Mouse (Mus musculus) forebrain, postnatal 0 days (tissue): ENCODE measurements around the gene Taok3. TPM values are rescaled to one million over a fixed set of nuclear protein-coding genes. Genes with fewer than 3 reads are reported as not detected.

Experiments used
- ATAC-seq: fragments of 200-750 bp; cut with Nextera tagmentation; 2 replicates; pipeline ENCODE4 v1.8.0; 2017; ENCODE audit warnings: mild to moderate bottlenecking, moderate library complexity
- DNase-seq: peaks from one replicate; pipeline ENCODE4 v3.0.0-alpha.2; 2015
- H3K27ac ChIP-seq: fragments of 300-500 bp; sonication (generic); 2 replicates; pipeline ENCODE4 v1.5.1; 2014; ENCODE audit warnings: low read depth, mild to moderate bottlenecking, antibody characterized with exemption, low read length, moderate library complexity, mixed read lengths
- H3K27me3 ChIP-seq: fragments of 300-500 bp; sonication (generic); 2 replicates; pipeline ENCODE4 v1.6.1; 2014; ENCODE audit warnings: mild to moderate bottlenecking, low read length, mixed read lengths; ENCODE audit not compliant: insufficient read depth
- H3K36me3 ChIP-seq: fragments of 300-500 bp; sonication (generic); 2 replicates; pipeline ENCODE4 v1.6.1; 2014; ENCODE audit warnings: mild to moderate bottlenecking, moderate library complexity; ENCODE audit not compliant: insufficient read depth
- H3K4me1 ChIP-seq: fragments of 300-500 bp; sonication (generic); 2 replicates; pipeline ENCODE4 v1.6.1; 2014; ENCODE audit warnings: antibody characterized with exemption; ENCODE audit not compliant: insufficient read depth
- H3K4me2 ChIP-seq: fragments of 300-500 bp; sonication (generic); 2 replicates; pipeline ENCODE4 v1.6.1; 2014; ENCODE audit warnings: low read depth, mild to moderate bottlenecking, moderate library complexity
- H3K4me3 ChIP-seq: fragments of 300-500 bp; sonication (generic); 2 replicates; pipeline ENCODE4 v1.5.1; 2014; ENCODE audit warnings: low read depth, low read length, mixed read lengths
- H3K9ac ChIP-seq: fragments of 300-500 bp; sonication (generic); 2 replicates; pipeline ENCODE4 v1.6.1; 2014; ENCODE audit warnings: mild to moderate bottlenecking
- H3K9me3 ChIP-seq: fragments of 300-500 bp; sonication (generic); 2 replicates; pipeline ENCODE4 v1.6.1; 2016; ENCODE audit warnings: low read length
- CTCF ChIP-seq: sonication (generic); IDR thresholded peaks from 2 replicates; pipeline ENCODE4 v1.5.1; 2016; ENCODE audit warnings: antibody characterized with exemption, control low read depth, low read depth
- WGBS: fragments of 180-500 bp; shearing (Covaris S2); extraction: QIAGEN DNeasy Blood & Tissue Kit; methylation state at CpG from one replicate; pipeline ENCODE4 v1.1.7; 2014; 5-methylcytosine and 5-hydroxymethylcytosine counted together
- polyA plus RNA-seq: library from polyadenylated mRNA; unstranded; fragments of >200 nt; fragmentation: Nextera tagmentation; extraction: Ambion mirVana; gene quantifications from 2 replicates; pipeline ENCODE4 v1.2.1, GENCODE M21; 2015
- total RNA-seq: library from RNA; depleted of rRNA; stranded (reverse); fragments of >200 nt; gene quantifications from 2 replicates; pipeline ENCODE4 v1.2.3, GENCODE M21; 2014

The Taok3 gene
- total and polyA plus RNA-seq, 2 experiments from 2014 or later, result 37.2 to 57.6 TPM

- Histone ChIP-seq H3K9ac (no peak overlapping the region), H3K27me3 (no peaks in the 10 kb centered on the region), H3K9me3 (no peaks in the 10 kb centered on the region), H3K36me3 (no peaks in the 10 kb centered on the region), H3K4me3 (no peak overlapping the region), H3K27ac (no peak overlapping the region), H3K4me1 (no peaks in the 10 kb centered on the region), H3K4me2 (no peak overlapping the region)
- no peak for ATAC-seq
- WGBS, result 83% methylated on average over 19 of the region's 19 CpGs
- DNase-seq, result no peak
- TF ChIP-seq CTCF, result no peak
These were observed 14.3 kb downstream of the Taok3 start for GRCm38 (mm10) chr5:117134066-117134888.

GRCm38 (mm10) chr5:117134889-117135456 lies 15.0 kb downstream of the Taok3 start:
- DNase-seq, result no peak
- no peaks in the 10 kb centered on the region for H3K27me3 ChIP-seq
- no peak overlapping the region for H3K27ac ChIP-seq
- no peaks in the 10 kb centered on the region for H3K9me3 ChIP-seq
- no peak overlapping the region for H3K4me2 ChIP-seq
- H3K9ac ChIP-seq, result no peak overlapping the region
- H3K4me3 ChIP-seq, result no peak overlapping the region
- no peak for TF ChIP-seq CTCF
- no peak for ATAC-seq
- no peaks in the 10 kb centered on the region for H3K4me1 ChIP-seq
- no peaks in the 10 kb centered on the region for H3K36me3 ChIP-seq
- 75% methylated on average over 3 of the region's 3 CpGs for WGBS

- H3K9me3 ChIP-seq, result no peaks in the 10 kb centered on the region
- no peak overlapping the region for H3K4me2 ChIP-seq
- H3K9ac ChIP-seq, result no peak overlapping the region
- H3K4me1 ChIP-seq, result no peaks in the 10 kb centered on the region
- no peak overlapping the region for H3K4me3 ChIP-seq
- TF ChIP-seq CTCF, result no peak
- 50% methylated on average over 9 of the region's 9 CpGs for WGBS
- no peaks in the 10 kb centered on the region for H3K27me3 ChIP-seq
- DNase-seq (no peak), ATAC-seq (no peak)
- no peak overlapping the region for H3K27ac ChIP-seq
- no peaks in the 10 kb centered on the region for H3K36me3 ChIP-seq
These were observed 15.9 kb downstream of the Taok3 start for GRCm38 (mm10) chr5:117135869-117136268.

- Histone ChIP-seq H3K27me3 (no peaks in the 10 kb centered on the region), H3K36me3 (no peaks in the 10 kb centered on the region), H3K4me3 (no peak overlapping the region), H3K4me1 (no peaks in the 10 kb centered on the region), H3K9me3 (no peaks in the 10 kb centered on the region), H3K27ac (no peak overlapping the region), H3K9ac (no peak overlapping the region), H3K4me2 (no peak overlapping the region)
- TF ChIP-seq CTCF, result no peak
- DNase-seq, result no peak
- no peak for ATAC-seq
- 92% methylated on average over 5 of the region's 5 CpGs for WGBS
These were observed 16.6 kb downstream of the Taok3 start for GRCm38 (mm10) chr5:117136570-117136969.

- TF ChIP-seq CTCF, result no peak
- Histone ChIP-seq H3K27ac (no peak overlapping the region), H3K4me1 (no peaks in the 10 kb centered on the region), H3K4me3 (no peak overlapping the region), H3K9me3 (no peaks in the 10 kb centered on the region), H3K4me2 (no peak overlapping the region), H3K27me3 (no peaks in the 10 kb centered on the region), H3K9ac (no peak overlapping the region), H3K36me3 (no peaks in the 10 kb centered on the region)
- no peak for ATAC-seq
- no peak for DNase-seq
- WGBS, result 71% methylated on average over 10 of the region's 10 CpGs
These were observed 17.1 kb downstream of the Taok3 start for GRCm38 (mm10) chr5:117137011-117137410.

DNA sequence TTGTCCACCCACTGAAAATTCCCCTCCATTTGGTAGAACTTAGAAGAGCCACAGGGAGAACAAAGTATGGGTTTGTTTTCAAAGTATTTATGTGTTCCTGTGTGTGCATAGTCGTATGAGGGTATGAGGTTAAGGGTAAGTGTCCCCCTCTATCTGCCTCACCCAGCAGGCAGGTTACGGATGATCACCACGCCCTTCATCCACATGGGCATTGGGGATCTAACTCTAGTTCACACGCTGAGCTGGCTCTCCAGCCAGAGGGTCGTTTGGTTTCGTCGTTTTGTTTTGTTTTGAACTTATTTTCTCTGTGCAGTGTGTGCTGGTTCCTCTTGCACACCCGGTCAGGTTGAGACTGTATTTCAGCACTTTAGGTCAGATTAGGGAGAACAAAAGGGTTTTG lies 17.7 kb downstream of the Taok3 start:
- TF ChIP-seq CTCF, result no peak
- Histone ChIP-seq H3K27ac (no peak overlapping the region), H3K9me3 (no peaks in the 10 kb centered on the region), H3K4me2 (no peak overlapping the region), H3K4me3 (no peak overlapping the region), H3K9ac (no peak overlapping the region), H3K36me3 (no peaks in the 10 kb centered on the region), H3K27me3 (no peaks in the 10 kb centered on the region), H3K4me1 (no peaks in the 10 kb centered on the region)
- WGBS, result 74% methylated on average over 8 of the region's 8 CpGs
- ATAC-seq (no peak), DNase-seq (no peak)

GRCm38 (mm10) chr5:117138295-117138988 lies 18.5 kb downstream of the Taok3 start:
- Histone ChIP-seq H3K27ac (no peak overlapping the region), H3K9me3 (no peaks in the 10 kb centered on the region), H3K4me3 (no peak overlapping the region), H3K27me3 (no peaks in the 10 kb centered on the region), H3K4me1 (no peaks in the 10 kb centered on the region), H3K4me2 (no peak overlapping the region), H3K9ac (no peak overlapping the region), H3K36me3 (no peaks in the 10 kb centered on the region)
- ATAC-seq (no peak), DNase-seq (no peak)
- TF ChIP-seq CTCF, result no peak
- 88% methylated on average over 11 of the region's 11 CpGs for WGBS
